Mouse (Mus musculus): Measurements from ENCODE around the gene Pygl. TPM values are rescaled to one million over a fixed set of nuclear protein-coding genes. Genes with fewer than 3 reads are reported as not detected.
A peak's percentile ranks its signal among the peaks of the same experiment; 100 is the strongest.
"Not testable (repeated sequence)": the region's sequence is repeated elsewhere in the genome, so short reads cannot be mapped to it uniquely, and the experiment has no call there.

The Pygl gene
- total and polyA plus RNA-seq, 3 experiments, result 13.9 to 26.9 TPM; not detected in 1

DNA sequence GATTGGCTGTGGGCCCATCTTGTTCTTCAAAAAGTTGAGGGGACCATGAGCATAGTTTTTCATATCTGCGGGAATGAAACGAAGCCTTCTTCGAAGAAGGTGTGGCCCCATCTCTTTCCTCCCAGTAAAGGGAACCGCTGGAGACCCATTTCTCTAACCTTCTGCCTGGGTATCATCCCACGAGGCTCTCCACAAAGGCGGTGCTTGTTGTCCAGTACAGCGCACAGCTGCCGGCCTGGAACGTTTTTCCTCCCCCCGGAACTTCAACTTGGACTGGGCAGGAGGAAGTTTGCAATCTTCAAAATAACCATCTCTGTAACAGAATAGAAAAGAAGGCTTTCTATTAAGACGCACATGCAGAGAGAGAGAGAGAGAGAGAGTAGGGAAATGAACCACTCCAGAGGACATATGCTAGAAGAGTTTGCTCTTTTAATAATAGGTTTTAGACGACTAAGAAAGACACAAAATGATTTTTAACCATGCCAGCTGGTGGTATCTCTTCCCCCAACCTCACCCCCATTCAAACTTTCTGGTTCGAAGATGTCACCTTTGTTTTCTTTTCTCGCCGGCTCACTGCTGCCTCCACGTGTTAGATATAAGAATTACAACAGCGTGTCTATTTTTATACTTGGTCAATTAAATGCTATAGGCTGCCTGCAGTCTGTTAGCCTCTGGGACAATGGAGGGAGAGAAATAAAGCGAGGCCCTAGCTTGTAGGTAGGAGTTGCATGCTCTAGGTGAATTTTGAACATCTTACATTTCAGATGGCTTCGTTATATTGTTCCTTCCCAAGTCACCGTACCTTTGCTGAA lies 86.4 kb downstream of the Pygl start:
- peaks cover 10 to 22% of the 10 kb centered on the region in 2 experiments for H3K4me1 ChIP-seq (ENCODE audit: control insufficient read depth in 1 of 2, insufficient read depth in 2 of 2, low read length in 2 of 2)
- peak overlapping the region in 1 of 2 experiments; percentile 14; a peak in 1 of 4 replicates for H3K4me3 ChIP-seq (ENCODE audit: control insufficient read depth in 1 of 2, insufficient read depth in 1 of 2, low read depth in 2 of 2, low read length in 2 of 2)
- no peak overlapping the region for H3K27ac ChIP-seq (ENCODE audit: control insufficient read depth, low read depth, low read length)
- H3K79me2 ChIP-seq (ENCODE audit: control insufficient read depth, insufficient read depth, low read length, poor library complexity), result no peaks in the 10 kb centered on the region
- H3K9me3 ChIP-seq (replicated peaks; ENCODE audit: insufficient read depth, low read length), result no peaks in the 10 kb centered on the region
- TF ChIP-seq USF1 (IDR thresholded peaks at IDR 0.05; ENCODE audit: low read depth, low read length) (no peak), JUND (IDR thresholded peaks at IDR 0.05; ENCODE audit: low read depth, low read length) (peak; percentile 82), ETS1 (IDR thresholded peaks at IDR 0.05; ENCODE audit: low read depth, low read length) (no peak), ZC3H11A (IDR thresholded peaks at IDR 0.05; ENCODE audit: low read depth, low read length) (peak; percentile 92), MYC (IDR thresholded peaks at IDR 0.05; ENCODE audit: low read depth, low read length) (0 out of 2 replicates have a peak, but pooled peaks have one; percentile 46), USF2 (IDR thresholded peaks at IDR 0.05; ENCODE audit: borderline replicate concordance in 1 of 2, insufficient read depth in 1 of 2, low read depth in 1 of 2, low read length in 2 of 2) (no peak), SMC3 (IDR thresholded peaks at IDR 0.05; ENCODE audit: low read depth, low read length) (peak; percentile 94), MXI1 (IDR thresholded peaks at IDR 0.05; ENCODE audit: low read depth, low read length) (peak; percentile 56; the same call in 1 of the 2 replicates), ELF1 (IDR thresholded peaks at IDR 0.05; ENCODE audit: low read depth, low read length) (no peak), EP300 (IDR thresholded peaks at IDR 0.05; ENCODE audit: low read depth in 1 of 2, low read length in 2 of 2) (no peak), E2F4 (IDR thresholded peaks at IDR 0.05; ENCODE audit: borderline replicate concordance, low read depth, low read length) (no peak), NELFE (IDR thresholded peaks at IDR 0.05; ENCODE audit: low read depth, low read length) (no peak), TCF12 (IDR thresholded peaks at IDR 0.05; ENCODE audit: low read depth, low read length) (no peak), NRF1 (IDR thresholded peaks at IDR 0.05; ENCODE audit: insufficient read depth, low read depth, low read length, poor library complexity, severe bottlenecking) (no peak), SIN3A (IDR thresholded peaks at IDR 0.05; ENCODE audit: low read length) (peak; percentile 53), MAFK (IDR thresholded peaks at IDR 0.05; ENCODE audit: borderline replicate concordance, low read depth, low read length) (no peak), ZMIZ1 (IDR thresholded peaks at IDR 0.05; ENCODE audit: low read depth, low read length) (no peak), MAX (IDR thresholded peaks at IDR 0.05; ENCODE audit: low read length) (peak; percentile 52; the same call in 1 of the 2 replicates), GATA1 (IDR thresholded peaks at IDR 0.05; ENCODE audit: low read depth, low read length) (no peak), POLR2AphosphoS5 (IDR thresholded peaks at IDR 0.05; ENCODE audit: borderline replicate concordance, low read depth, low read length) (no peak), CTCF (IDR thresholded peaks at IDR 0.05 in 2 of 3, conservative IDR thresholded peaks at IDR 0.05 in 1 of 3; ENCODE audit: control insufficient read depth in 1 of 3, insufficient read depth in 1 of 3, low read depth in 2 of 3, low read length in 3 of 3, poor library complexity in 1 of 3, severe bottlenecking in 1 of 3) (peak; percentile 43 to 90 (median 90)), RAD21 (IDR thresholded peaks at IDR 0.05; ENCODE audit: low read depth, low read length) (peak; percentile 93), ZKSCAN1 (IDR thresholded peaks at IDR 0.05; ENCODE audit: low read depth, low read length) (no peak), CHD1 (IDR thresholded peaks at IDR 0.05; ENCODE audit: low read depth, low read length) (no peak), GABPA (IDR thresholded peaks at IDR 0.05; ENCODE audit: low read depth, low read length) (no peak)
- DNase-seq (ENCODE audit: low read depth, low spot score), result peak; percentile 82
- H3K36me3 ChIP-seq (ENCODE audit: control insufficient read depth in 1 of 2, insufficient read depth in 2 of 2, low read length in 2 of 2), result peaks cover 0 to 12% of the 10 kb centered on the region in 2 experiments; a peak in 2 of 4 replicates
- H3K9ac ChIP-seq (ENCODE audit: control insufficient read depth, low read depth, low read length, poor library complexity, severe bottlenecking), result peak overlapping the region; percentile 27; the same call in 1 of the 2 replicates
- H3K27me3 ChIP-seq (ENCODE audit: control insufficient read depth in 1 of 2, insufficient read depth in 2 of 2, low read length in 2 of 2), result no peaks in the 10 kb centered on the region

DNA sequence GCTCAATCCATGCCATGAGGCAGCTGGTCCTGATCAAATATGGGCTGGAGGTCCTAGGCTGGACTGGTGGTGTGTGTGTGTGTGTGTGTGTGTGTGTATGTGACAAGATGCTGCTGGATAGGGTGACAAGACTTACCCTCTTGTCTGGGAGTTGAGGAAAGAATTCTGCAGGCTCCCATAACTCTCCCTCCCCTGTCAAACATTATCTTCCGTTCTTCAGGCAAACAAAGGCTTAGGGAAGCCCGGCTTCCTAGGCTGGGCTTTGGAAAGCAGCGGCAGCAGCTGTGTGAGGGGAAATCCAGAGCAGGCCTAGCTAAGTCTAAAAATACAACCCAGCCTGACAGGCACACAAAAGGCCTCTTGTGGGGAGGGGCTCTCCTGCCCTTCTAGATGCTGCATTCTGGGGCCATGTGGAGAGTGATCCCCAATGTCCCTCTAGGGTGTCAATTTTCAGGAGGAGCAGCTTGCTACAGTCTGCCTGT lies 87.1 kb downstream of the Pygl start:
- Histone ChIP-seq H3K4me1 (ENCODE audit: control insufficient read depth in 1 of 2, insufficient read depth in 2 of 2, low read length in 2 of 2) (peaks cover 13 to 22% of the 10 kb centered on the region in 2 experiments), H3K36me3 (ENCODE audit: control insufficient read depth in 1 of 2, insufficient read depth in 2 of 2, low read length in 2 of 2) (peaks cover 0 to 12% of the 10 kb centered on the region in 2 experiments; a peak in 2 of 4 replicates)
- not testable (repeated sequence) for H3K27ac ChIP-seq (ENCODE audit: control insufficient read depth, low read depth, low read length); DNase-seq (ENCODE audit: low read depth, low spot score); H3K27me3 ChIP-seq (ENCODE audit: control insufficient read depth in 1 of 2, insufficient read depth in 2 of 2, low read length in 2 of 2); H3K4me3 ChIP-seq (ENCODE audit: control insufficient read depth in 1 of 2, insufficient read depth in 1 of 2, low read depth in 2 of 2, low read length in 2 of 2); H3K9ac ChIP-seq (ENCODE audit: control insufficient read depth, low read depth, low read length, poor library complexity, severe bottlenecking); H3K9me3 ChIP-seq (replicated peaks; ENCODE audit: insufficient read depth, low read length); H3K79me2 ChIP-seq (ENCODE audit: control insufficient read depth, insufficient read depth, low read length, poor library complexity)

Data from MEL (cell line).